Mouse (Mus musculus) ES-Bruce4 (cell line): ENCODE measurements at regions not wholly inside any gene's neighbourhood (a gene's known extent, or its start where the extent isn't known, plus 50 kb on each side); places are given as distances from the start of the nearest gene placed in this dataset.

Source experiments
- CTCF ChIP-seq: IDR thresholded peaks from one replicate; pipeline ENCODE4 v1.8.1; 2011; ENCODE audit warnings: low read depth, low read length
- POLR2A ChIP-seq: IDR thresholded peaks from one replicate; pipeline ENCODE4 v1.8.1; 2011; ENCODE audit warnings: low read length; ENCODE audit not compliant: insufficient read depth

GRCm38 (mm10) chr4:106103750-106104635 lies 212.0 kb upstream of the Usp24 start:
- TF ChIP-seq CTCF (no peak), POLR2A (no peak)
